Mouse (Mus musculus): ENCODE measurements around the gene Nuak1. TPM values are rescaled to one million over a fixed set of nuclear protein-coding genes. Genes with fewer than 3 reads are reported as not detected.

Nuak1 gene
- polyA plus RNA-seq, 1 experiment from 2014 or later, result 0.13 TPM

DNA sequence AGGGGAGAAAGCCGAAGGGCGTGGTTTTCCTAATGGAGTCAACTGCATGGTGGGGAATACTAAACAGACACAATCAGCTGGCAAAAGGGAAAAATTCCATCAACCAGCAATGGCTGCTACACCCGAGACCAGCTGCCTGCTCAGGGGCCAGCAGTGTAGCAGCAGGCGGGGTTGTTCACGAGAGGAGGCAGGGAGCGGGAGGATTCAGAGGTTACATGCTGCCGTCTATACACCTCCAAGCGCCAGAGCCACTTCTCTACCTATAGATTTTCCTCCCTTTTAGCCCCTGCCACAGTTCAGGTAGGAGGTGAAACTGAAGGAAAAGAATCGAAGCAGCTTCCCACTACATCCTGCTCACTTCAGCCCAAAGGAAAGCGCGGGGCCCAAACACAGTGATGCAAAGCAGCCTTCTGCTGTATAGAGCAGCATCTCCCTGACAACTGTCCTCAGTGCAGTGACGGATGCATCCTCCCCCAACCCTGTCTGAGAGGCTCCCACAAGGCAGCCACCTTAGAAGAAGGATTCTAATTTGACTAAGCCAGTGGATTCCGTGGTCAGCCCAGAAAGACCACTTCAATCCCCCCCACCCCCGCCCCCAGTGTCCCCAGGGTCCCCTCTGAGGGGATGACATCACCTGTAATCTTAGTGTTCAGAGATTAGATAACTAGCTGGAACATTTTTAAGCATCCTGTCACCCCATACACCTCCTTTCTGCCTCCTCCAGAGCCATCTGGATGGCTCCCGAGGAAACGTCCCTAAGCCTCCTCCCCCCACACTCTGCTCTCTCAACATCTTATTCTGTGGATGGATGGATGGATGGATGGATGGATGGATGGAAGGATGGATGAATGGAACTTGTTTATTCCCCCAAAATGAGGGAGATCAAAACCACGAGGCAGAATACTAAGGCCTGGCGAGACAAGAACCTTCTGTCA is 68.0 kb downstream of the Nuak1 start:
- H3K36me3 ChIP-seq (ENCODE audit: control insufficient read depth, insufficient read depth), result no peaks in the 10 kb centered on the region
- no peaks in the 10 kb centered on the region for H3K27me3 ChIP-seq (ENCODE audit: control insufficient read depth, insufficient read depth, low read depth, low read length)
- no peak overlapping the region for H3K4me2 ChIP-seq (ENCODE audit: low read depth, low read length)
- no peaks in the 10 kb centered on the region for H3K4me1 ChIP-seq (ENCODE audit: control insufficient read depth, low read depth, low read length)
- H3K4me3 ChIP-seq (ENCODE audit: low read depth, low read length), result no peak overlapping the region
- no peak for ATAC-seq (ENCODE audit: low read depth)
- no peaks in the 10 kb centered on the region for H3K9me3 ChIP-seq (replicated peaks; ENCODE audit: control insufficient read depth, low read length)
- WGBS (ENCODE audit: insufficient replicate concordance), result 53% methylated on average over 18 of the region's 18 CpGs
- H3K27ac ChIP-seq (ENCODE audit: low read length), result no peak overlapping the region
- H3K9ac ChIP-seq (ENCODE audit: low read depth, low read length), result no peak overlapping the region

DNA sequence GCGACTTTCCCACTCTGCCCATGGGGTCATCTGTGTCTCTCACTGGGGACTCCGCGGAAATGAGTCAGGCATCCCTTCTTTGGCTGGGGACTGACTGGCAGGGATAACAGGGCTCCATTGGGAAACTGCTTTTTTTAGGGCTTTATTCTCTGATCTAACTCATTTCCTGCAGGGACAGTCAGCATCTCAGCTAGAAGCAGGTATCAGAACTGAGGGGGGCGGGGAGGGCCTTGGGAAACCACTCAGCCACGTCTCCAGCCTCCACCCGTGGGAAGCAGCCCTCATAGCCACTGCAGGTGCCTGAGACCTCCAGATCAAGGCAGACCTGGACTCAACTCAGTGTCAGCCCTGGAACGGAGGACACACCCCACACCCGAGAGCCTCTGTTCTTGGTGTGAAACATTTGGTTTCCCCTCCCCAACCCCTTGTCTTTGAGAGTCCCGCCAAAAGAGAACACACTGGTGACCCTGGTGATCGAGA is 68.7 kb downstream of the Nuak1 start:
- H3K4me2 ChIP-seq (ENCODE audit: low read depth, low read length), result no peak overlapping the region
- no peak overlapping the region for H3K27ac ChIP-seq (ENCODE audit: low read length)
- no peaks in the 10 kb centered on the region for H3K9me3 ChIP-seq (replicated peaks; ENCODE audit: control insufficient read depth, low read length)
- ATAC-seq (ENCODE audit: low read depth), result no peak
- no peak overlapping the region for H3K4me3 ChIP-seq (ENCODE audit: low read depth, low read length)
- H3K9ac ChIP-seq (ENCODE audit: low read depth, low read length), result no peak overlapping the region
- no peaks in the 10 kb centered on the region for H3K27me3 ChIP-seq (ENCODE audit: control insufficient read depth, insufficient read depth, low read depth, low read length)
- H3K4me1 ChIP-seq (ENCODE audit: control insufficient read depth, low read depth, low read length), result no peaks in the 10 kb centered on the region
- H3K36me3 ChIP-seq (ENCODE audit: control insufficient read depth, insufficient read depth), result no peaks in the 10 kb centered on the region
- 42% methylated on average over 10 of the region's 10 CpGs for WGBS (ENCODE audit: insufficient replicate concordance)

DNA sequence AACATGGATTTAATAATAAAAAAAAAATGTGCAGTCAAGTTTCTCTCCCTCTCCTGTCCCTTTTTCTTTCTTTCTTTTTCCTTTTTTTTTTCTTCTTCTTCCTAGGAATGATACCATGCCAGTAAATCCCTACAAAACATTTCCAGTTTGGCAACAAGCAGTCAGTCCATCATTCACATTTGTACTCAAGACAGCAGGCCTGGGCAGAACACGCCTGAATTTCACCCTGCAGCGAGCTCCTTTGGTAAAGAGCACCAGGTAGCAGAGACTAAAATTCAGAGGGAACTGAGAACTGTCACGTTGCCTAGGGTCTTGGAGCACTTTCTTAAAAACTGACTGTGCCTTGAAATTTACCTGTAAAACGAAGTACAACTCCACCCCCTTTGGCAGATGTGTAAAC is 69.2 kb downstream of the Nuak1 start:
- WGBS (ENCODE audit: insufficient replicate concordance), result 47% methylated on average over 4 of the region's 4 CpGs
- H3K4me3 ChIP-seq (ENCODE audit: low read depth, low read length), result no peak overlapping the region
- no peaks in the 10 kb centered on the region for H3K36me3 ChIP-seq (ENCODE audit: control insufficient read depth, insufficient read depth)
- H3K9me3 ChIP-seq (replicated peaks; ENCODE audit: control insufficient read depth, low read length), result no peaks in the 10 kb centered on the region
- no peaks in the 10 kb centered on the region for H3K27me3 ChIP-seq (ENCODE audit: control insufficient read depth, insufficient read depth, low read depth, low read length)
- no peak for ATAC-seq (ENCODE audit: low read depth)
- H3K27ac ChIP-seq (ENCODE audit: low read length), result no peak overlapping the region
- no peak overlapping the region for H3K9ac ChIP-seq (ENCODE audit: low read depth, low read length)
- no peak overlapping the region for H3K4me2 ChIP-seq (ENCODE audit: low read depth, low read length)
- H3K4me1 ChIP-seq (ENCODE audit: control insufficient read depth, low read depth, low read length), result no peaks in the 10 kb centered on the region

DNA sequence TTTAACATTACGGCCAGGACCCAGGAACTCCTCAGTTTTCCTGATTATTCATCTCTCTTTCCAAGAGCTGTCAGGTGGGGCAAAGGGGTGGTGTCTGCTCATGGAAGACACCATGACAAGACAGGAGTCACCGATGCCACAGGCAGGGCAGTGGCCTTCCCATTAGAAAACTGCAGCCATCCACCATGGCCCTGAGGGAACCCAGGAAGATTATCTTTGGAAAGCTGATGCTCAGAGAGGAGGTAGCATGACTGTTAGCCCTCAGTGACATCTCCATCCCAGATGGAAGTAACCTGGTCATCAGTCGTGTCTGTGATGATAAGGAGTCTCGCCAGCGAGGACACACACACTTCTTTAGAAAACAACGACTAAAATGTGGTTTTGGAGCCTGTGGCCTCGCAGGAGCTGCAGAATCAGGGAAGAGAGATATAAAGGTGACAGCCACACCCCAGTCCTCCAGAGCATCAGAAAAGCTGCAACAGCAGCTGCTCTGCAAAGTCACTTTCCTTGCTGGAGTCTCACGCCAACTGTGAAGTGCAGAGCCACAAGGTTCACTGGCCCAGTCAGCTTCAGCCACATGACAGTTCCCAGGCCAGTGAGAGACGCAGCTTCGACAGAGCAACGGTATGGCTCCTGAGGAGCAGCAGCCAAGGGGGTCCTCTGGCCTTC is 70.6 kb downstream of the Nuak1 start:
- Histone ChIP-seq H3K9me3 (replicated peaks; ENCODE audit: control insufficient read depth, low read length) (no peaks in the 10 kb centered on the region), H3K27me3 (ENCODE audit: control insufficient read depth, insufficient read depth, low read depth, low read length) (no peaks in the 10 kb centered on the region), H3K4me3 (ENCODE audit: low read depth, low read length) (no peak overlapping the region), H3K27ac (ENCODE audit: low read length) (no peak overlapping the region), H3K9ac (ENCODE audit: low read depth, low read length) (no peak overlapping the region), H3K4me1 (ENCODE audit: control insufficient read depth, low read depth, low read length) (no peaks in the 10 kb centered on the region), H3K4me2 (ENCODE audit: low read depth, low read length) (no peak overlapping the region), H3K36me3 (ENCODE audit: control insufficient read depth, insufficient read depth) (no peaks in the 10 kb centered on the region)
- ATAC-seq (ENCODE audit: low read depth), result no peak
- 37% methylated on average over 11 of the region's 11 CpGs for WGBS (ENCODE audit: insufficient replicate concordance)

DNA sequence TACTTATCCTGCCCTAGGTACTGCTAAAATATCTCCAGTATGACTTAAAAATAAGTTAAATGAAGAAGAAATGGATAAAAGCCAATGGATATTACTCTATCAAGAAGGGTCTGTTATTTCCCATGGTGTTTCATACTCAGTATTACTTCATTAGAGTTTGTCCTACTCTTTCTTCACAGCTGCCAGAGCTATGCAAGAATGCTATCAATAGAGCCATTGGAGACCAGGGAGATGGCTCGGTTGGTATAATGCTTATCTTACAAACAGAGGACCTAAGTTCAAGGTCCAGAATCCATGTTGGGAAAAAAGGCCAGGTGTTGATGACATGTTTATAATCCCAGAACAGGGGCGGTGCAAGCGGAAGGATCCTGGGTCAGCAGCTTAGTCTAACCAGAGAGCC is 72.2 kb downstream of the Nuak1 start:
- no peaks in the 10 kb centered on the region for H3K27me3 ChIP-seq (ENCODE audit: control insufficient read depth, insufficient read depth, low read depth, low read length)
- H3K36me3 ChIP-seq (ENCODE audit: control insufficient read depth, insufficient read depth), result no peaks in the 10 kb centered on the region
- no peak overlapping the region for H3K4me2 ChIP-seq (ENCODE audit: low read depth, low read length)
- H3K4me3 ChIP-seq (ENCODE audit: low read depth, low read length), result no peak overlapping the region
- 70% methylated on average over 3 of the region's 3 CpGs for WGBS (ENCODE audit: insufficient replicate concordance)
- no peaks in the 10 kb centered on the region for H3K4me1 ChIP-seq (ENCODE audit: control insufficient read depth, low read depth, low read length)
- H3K27ac ChIP-seq (ENCODE audit: low read length), result no peak overlapping the region
- H3K9ac ChIP-seq (ENCODE audit: low read depth, low read length), result no peak overlapping the region
- H3K9me3 ChIP-seq (replicated peaks; ENCODE audit: control insufficient read depth, low read length), result no peaks in the 10 kb centered on the region
- ATAC-seq (ENCODE audit: low read depth), result no peak

DNA sequence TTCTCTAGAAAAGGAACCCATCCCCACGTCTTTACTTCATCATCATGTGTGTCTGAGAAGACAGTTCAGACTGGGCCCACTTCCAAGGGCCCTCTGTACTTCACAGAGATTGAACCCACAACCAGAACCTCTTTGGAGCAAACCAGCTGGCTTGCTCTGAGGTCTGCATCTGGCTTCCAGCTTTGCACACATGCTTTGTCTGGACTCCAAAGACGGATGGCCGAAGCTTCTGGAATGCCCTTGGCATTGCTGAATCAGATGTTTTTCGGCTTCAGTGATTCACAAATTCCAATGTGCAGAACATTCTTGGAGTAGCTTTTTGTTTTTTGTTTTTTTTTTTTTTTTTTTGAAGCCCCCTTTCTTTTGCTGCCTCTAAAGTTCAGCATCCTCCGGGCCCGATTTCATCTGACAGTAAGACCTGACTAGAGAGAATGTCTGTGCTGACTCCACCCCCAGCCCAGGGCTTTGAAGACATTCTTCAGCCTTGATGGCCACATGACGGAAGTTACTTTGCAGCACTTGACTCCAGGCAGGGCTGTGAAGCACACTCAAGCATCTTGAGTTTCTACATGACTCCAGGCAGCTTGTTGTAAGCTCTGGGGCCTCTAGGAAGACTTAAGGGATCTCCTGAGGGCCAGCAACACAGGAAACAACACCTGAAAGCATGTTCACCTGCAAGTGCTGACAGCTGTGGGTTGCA is 75.1 kb downstream of the Nuak1 start:
- Histone ChIP-seq H3K4me1 (ENCODE audit: control insufficient read depth, low read depth, low read length) (no peaks in the 10 kb centered on the region), H3K9ac (ENCODE audit: low read depth, low read length) (no peak overlapping the region), H3K36me3 (ENCODE audit: control insufficient read depth, insufficient read depth) (no peaks in the 10 kb centered on the region), H3K27ac (ENCODE audit: low read length) (no peak overlapping the region), H3K4me2 (ENCODE audit: low read depth, low read length) (no peak overlapping the region), H3K9me3 (replicated peaks; ENCODE audit: control insufficient read depth, low read length) (no peaks in the 10 kb centered on the region), H3K27me3 (ENCODE audit: control insufficient read depth, insufficient read depth, low read depth, low read length) (no peaks in the 10 kb centered on the region), H3K4me3 (ENCODE audit: low read depth, low read length) (no peak overlapping the region)
- 66% methylated on average over 7 of the region's 7 CpGs for WGBS (ENCODE audit: insufficient replicate concordance)
- ATAC-seq (ENCODE audit: low read depth), result no peak

DNA sequence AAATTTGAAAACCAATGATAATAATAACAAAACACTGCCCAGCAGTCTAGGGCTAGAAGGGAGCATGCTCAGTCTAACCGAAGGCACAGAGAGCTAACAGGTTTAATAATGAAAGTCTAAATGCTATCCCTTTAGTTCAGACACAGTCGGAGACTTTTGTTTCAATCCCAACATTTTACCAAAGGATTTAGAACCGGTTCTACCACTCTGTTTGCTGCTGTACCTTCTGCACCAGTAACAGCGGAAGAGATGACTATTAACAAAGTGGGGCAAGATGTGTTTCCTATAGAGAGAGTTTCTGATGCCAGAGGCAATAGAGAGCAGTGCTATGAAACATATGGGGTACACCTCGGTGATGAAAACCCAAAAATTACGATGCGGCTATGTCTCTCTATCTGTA is 76.6 kb downstream of the Nuak1 start:
- no peak overlapping the region for H3K9ac ChIP-seq (ENCODE audit: low read depth, low read length)

DNA sequence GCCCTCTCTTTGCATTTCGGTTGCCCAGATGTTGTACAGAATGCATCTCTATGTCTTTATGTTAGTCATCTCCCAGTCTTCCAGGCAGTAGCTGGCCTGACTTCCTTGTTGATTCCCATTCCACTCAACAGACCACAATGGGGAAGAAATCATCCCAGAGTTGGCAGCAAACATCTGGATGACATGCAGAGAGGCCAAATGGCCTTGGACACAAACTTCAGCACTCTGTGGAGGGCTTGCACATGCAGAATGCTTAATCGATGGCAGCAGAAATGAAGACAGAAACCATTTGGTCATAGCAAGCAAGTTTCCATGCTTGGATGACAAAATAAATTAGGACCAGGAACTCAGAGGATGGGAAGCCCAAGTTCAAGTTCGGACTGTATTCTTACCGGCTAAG is 79.4 kb downstream of the Nuak1 start:
- Histone ChIP-seq H3K4me1 (ENCODE audit: control insufficient read depth, low read depth, low read length) (no peaks in the 10 kb centered on the region), H3K27me3 (ENCODE audit: control insufficient read depth, insufficient read depth, low read depth, low read length) (no peaks in the 10 kb centered on the region), H3K9ac (ENCODE audit: low read depth, low read length) (no peak overlapping the region), H3K4me2 (ENCODE audit: low read depth, low read length) (no peak overlapping the region), H3K27ac (ENCODE audit: low read length) (no peak overlapping the region), H3K36me3 (ENCODE audit: control insufficient read depth, insufficient read depth) (no peaks in the 10 kb centered on the region), H3K4me3 (ENCODE audit: low read depth, low read length) (no peak overlapping the region), H3K9me3 (replicated peaks; ENCODE audit: control insufficient read depth, low read length) (no peaks in the 10 kb centered on the region)
- 71% methylated on average over 4 of the region's 4 CpGs for WGBS (ENCODE audit: insufficient replicate concordance)
- no peak for ATAC-seq (ENCODE audit: low read depth)

More for the DNA sequence above, 76.6 kb downstream of the Nuak1 start:
- H3K9me3 ChIP-seq (replicated peaks; ENCODE audit: control insufficient read depth, low read length), result no peaks in the 10 kb centered on the region
- no peaks in the 10 kb centered on the region for H3K4me1 ChIP-seq (ENCODE audit: control insufficient read depth, low read depth, low read length)
- no peak for ATAC-seq (ENCODE audit: low read depth)
- no peak overlapping the region for H3K4me2 ChIP-seq (ENCODE audit: low read depth, low read length)
- H3K4me3 ChIP-seq (ENCODE audit: low read depth, low read length), result no peak overlapping the region
- no peaks in the 10 kb centered on the region for H3K27me3 ChIP-seq (ENCODE audit: control insufficient read depth, insufficient read depth, low read depth, low read length)
- no peak overlapping the region for H3K27ac ChIP-seq (ENCODE audit: low read length)
- WGBS (ENCODE audit: insufficient replicate concordance), result 73% methylated on average over 7 of the region's 7 CpGs
- H3K36me3 ChIP-seq (ENCODE audit: control insufficient read depth, insufficient read depth), result no peaks in the 10 kb centered on the region

Measured in liver, embryonic 16.5 days (tissue).